Mouse (Mus musculus): ENCODE data around the gene Grin3b.

The Grin3b gene

DNA sequence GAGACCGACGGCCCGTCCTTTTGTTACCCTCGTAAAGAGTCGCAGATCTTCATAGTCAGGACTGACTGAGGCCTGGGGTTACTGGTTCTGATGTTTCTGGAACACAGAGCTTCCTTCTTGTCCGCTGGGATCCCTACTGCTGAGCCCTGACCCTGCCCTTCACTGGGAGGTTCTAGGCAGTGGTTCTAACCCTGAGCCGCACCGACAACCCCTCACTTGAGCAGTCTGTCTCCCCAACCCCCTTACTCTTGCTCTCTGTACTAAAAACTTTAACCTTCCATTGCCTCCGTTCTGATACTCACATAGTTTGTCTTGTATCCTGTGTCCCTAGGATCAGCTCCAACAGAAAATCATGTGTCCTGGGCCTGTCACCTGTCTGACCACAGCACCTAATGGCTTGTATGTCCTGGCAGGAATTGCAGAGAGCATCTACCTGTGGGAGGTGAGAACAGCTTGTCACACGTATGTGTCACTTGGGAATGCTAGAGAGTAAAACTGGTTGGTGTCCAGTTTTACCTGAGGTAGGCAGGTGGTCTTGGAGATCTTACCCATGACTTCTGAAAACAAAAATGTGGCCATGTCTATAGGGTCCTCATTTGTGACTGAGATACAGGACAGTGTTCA lies 9.7 kb upstream of the Grin3b start:
- in situ Hi-C loops (cut with MboI; ENCODE audit: low sequenced_read_pairs), result no loop called here

DNA sequence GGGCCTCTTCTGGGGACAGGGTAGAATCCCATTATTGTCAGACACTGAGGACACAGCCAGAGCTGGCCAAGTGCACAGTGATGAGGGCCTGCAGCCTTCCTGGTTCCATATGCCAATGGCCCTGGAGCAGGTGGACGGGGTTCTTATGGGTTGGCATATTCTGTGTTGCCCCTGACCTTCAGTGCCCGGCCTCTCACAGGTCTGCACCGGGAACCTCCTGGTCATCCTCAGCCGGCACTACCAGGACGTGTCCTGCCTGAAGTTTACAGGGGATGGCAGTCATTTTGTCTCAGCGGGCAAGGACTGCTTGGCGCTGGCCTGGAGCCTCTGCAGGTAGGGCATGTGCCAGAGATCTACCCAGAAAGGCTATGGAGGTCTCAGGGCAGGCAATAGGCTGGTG lies 5.8 kb upstream of the Grin3b start:
- in situ Hi-C loops (cut with MboI; ENCODE audit: low sequenced_read_pairs), result no loop called here

DNA sequence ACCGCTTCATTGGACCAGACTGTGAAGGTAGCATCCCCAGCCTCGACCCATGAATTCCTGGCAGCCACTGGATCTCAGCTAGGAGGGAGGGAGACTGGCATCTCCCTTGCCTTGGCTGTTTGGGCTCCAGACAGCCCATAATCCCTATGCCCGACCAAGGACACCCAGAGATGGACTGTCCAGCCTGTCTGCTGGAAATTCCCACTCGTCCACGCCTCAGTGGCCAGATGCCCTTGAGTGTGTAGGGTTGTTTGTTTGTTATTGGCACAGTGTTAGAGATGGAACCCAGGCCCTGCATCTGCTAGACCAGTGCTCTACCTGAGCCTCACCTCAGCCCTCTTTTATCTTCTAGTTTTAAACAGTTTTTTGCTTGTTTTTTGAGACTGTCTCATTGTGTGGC lies 5.2 kb upstream of the Grin3b start:
- in situ Hi-C loops (cut with MboI; ENCODE audit: low sequenced_read_pairs), result no loop called here

- in situ Hi-C loops (cut with MboI; ENCODE audit: low sequenced_read_pairs), result no loop called here
These were observed 3.6 kb upstream of the Grin3b start for GRCm38 (mm10) chr10:79966886-79967400.

- in situ Hi-C loops (cut with MboI; ENCODE audit: low sequenced_read_pairs), result no loop called here
These were observed 2.3 kb upstream of the Grin3b start for GRCm38 (mm10) chr10:79968181-79968580.

- in situ Hi-C loops (cut with MboI; ENCODE audit: low sequenced_read_pairs), result no loop called here
These were observed 1.4 kb upstream of the Grin3b start for GRCm38 (mm10) chr10:79969124-79969568.

GRCm38 (mm10) chr10:79971183-79971497 lies 625 bp downstream of the Grin3b start:
- in situ Hi-C loops (cut with MboI; ENCODE audit: low sequenced_read_pairs), result no loop called here

DNA sequence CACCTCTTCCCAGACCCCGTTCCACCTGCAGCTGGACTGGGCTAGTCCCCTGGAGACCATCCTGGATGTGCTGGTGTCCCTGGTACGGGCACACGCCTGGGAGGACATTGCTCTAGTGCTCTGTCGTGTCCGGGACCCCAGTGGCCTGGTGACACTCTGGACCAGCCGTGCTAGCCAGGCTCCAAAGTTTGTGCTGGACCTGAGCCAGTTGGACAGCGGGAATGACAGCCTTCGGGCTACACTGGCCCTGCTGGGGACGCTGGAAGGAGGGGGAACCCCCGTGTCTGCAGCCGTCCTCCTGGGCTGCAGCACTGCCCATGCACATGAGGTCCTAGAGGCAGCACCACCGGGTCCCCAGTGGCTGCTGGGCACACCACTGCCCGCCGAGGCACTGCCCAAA lies 2.3 kb downstream of the Grin3b start:
- in situ Hi-C loops (cut with MboI; ENCODE audit: low sequenced_read_pairs), result no loop called here

DNA sequence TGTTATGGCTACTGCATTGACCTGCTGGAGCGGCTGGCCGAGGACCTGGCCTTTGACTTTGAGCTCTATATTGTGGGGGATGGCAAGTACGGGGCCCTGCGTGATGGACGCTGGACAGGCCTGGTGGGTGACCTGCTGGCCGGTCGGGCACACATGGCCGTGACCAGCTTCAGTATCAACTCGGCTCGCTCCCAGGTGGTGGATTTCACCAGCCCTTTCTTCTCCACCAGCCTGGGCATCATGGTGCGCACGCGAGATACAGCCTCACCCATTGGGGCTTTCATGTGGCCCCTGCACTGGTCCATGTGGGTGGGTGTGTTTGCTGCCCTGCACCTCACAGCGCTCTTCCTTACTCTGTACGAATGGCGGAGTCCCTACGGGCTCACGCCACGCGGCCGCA lies 3.6 kb downstream of the Grin3b start:
- in situ Hi-C loops (cut with MboI; ENCODE audit: low sequenced_read_pairs), result no loop called here

DNA sequence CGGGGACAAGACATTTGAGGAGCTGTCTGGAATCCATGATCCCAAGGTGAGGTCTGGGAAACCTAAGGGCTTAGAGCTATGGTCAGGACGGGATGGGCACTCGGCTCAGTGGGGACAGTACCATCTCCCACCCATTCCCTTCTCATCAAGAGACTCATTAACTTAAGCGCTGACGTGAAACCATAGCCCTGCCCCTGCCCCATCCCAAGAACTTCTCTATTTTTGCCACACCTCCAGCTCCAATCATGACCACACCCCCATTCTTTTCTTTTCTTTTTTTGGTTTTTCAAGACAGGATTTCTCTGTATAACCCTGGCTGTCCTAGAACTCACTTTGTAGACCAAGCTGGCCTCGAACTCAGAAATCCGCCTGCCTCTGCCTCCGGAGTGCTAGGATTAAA lies 4.2 kb downstream of the Grin3b start:
- in situ Hi-C loops (cut with MboI; ENCODE audit: low sequenced_read_pairs), result no loop called here

DNA sequence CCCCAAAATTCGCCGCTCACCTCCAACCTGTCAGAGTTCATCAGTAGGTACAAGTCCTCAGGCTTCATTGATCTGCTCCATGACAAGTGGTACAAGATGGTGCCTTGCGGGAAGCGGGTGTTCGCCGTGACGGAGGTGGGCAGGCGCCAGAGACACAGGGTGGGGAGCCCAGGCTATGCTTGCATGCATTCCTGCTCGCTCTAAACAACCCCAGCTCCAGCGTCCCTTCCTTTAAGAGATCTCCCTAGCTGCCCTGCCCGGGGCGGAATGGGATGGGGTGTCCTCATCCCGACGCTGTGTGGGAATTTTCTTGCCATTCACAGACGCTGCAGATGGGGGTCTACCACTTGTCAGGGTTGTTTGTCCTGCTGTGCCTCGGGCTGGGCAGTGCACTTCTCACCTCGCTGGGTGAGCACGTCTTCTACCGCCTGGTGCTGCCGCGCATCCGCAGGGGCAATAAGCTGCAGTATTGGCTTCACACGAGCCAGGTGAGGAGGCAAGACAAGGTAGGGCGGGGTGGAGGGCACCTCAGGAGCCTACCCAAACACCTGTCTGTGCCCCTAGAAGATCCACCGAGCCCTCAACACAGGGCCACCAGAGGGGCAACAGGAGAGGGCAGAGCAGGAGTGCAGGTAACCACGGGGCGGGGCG lies 5.7 kb downstream of the Grin3b start:
- in situ Hi-C loops (cut with MboI; ENCODE audit: low sequenced_read_pairs), result no loop called here

DNA sequence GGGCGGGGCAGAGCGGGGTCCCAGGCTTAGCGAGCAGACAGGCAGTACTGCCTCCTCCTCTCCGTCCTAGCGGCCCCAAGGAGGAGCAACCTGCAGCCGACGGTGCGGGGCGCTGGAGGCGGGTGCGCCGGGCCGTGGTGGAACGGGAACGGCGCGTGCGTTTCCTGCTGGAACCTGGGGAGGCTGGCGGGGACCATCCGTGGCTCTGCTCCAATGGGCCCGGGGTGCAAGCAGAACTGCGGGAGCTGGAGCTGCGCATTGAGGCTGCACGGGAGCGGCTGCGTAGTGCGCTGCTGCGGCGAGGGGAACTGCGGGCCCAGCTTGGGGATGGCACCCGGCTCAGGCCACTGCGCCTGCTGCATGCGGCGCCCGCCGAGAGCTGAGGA lies 6.2 kb downstream of the Grin3b start:
- in situ Hi-C loops (cut with MboI; ENCODE audit: low sequenced_read_pairs), result no loop called here

DNA sequence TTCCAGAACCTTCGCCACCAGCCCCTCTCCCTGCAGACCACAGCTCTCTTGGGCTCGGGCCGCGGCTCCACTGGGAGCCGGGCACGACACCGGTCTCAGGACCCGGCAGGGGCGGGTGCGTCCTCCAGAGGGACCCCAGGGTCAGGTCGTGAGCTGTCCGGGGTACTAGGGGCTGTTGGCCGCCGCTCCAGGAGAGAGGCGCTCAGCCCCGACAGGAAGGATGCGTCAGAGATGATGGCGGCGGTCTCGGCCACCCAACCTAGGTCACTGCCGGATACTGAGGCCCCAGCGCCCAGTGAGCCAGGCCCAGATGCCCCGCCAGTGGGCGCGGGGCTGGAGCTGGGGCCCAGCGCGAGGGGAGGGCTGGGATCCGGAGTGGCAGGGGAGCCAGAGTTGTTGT lies 6.8 kb downstream of the Grin3b start:
- in situ Hi-C loops (cut with MboI; ENCODE audit: low sequenced_read_pairs), result no loop called here

DNA sequence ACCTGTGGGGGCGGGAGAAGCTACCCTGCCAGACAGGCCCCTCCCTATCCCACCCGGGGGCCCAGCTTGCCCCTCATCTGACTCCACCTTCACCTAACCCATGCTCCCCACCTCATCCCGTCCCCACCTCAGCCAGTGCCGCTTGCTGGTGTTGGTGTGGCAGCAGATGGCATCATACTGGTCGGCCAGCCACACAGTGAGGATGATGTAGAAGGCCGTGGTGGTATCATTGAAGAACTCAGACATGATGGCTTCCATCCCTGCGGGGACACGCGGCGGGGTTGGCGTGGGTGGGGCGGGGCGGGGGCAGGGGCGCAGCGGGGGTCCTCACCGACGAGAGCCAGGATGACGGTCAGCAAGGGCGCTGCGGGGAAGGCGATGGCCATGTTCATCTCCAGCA lies 7.5 kb downstream of the Grin3b start:
- in situ Hi-C loops (cut with MboI; ENCODE audit: low sequenced_read_pairs), result no loop called here

DNA sequence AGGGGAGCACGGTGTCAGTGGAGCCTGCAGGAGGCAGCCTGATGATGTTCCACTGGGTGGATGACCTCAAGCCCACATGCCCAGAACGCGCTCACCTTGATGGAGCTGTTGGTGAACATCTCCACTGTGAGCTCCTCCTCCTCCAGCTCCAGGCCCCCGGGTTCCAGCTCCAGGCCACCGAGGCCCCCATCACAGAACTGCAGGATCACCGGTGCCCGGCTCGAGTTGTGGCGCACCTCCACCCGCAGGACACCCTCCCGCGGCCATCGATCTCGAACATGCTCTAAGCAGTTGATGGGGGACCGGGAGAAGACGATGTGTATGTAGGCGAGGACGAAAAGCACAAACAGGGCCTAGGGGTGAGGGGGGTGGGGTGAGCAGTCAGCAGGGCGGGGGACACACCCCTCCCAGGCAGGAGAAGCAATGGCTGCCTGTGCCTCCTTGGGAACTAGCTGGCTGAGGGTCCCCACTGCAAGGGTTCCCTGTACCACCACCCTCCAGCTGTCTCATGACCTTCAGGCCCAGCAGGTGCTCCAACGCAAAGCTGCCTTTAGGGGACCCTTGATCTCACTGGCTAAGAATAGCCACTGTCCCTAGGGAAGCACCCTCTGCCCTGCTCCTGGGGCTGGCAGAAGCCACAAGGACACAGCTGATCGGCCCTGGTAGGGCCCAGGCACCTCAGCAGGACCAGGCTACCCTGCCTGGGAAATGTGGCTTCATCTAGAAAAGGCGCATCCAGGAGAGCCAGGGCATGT lies 9.1 kb downstream of the Grin3b start:
- in situ Hi-C loops (cut with MboI; ENCODE audit: low sequenced_read_pairs), result loop anchor here (10.0 kb wide), 1 partner anchor 165 kb away; the partner anchor contains the start of genes Cbarp and Midn

- in situ Hi-C loops (cut with MboI; ENCODE audit: low sequenced_read_pairs), result loop anchor here (10.0 kb wide), 1 partner anchor 162 kb away; the partner anchor contains the start of genes Cbarp and Midn
These were observed 12.7 kb downstream of the Grin3b start for GRCm38 (mm10) chr10:79983205-79983604.

GRCm38 (mm10) chr10:79983670-79984069 lies 13.2 kb downstream of the Grin3b start:
- in situ Hi-C loops (cut with MboI; ENCODE audit: low sequenced_read_pairs), result loop anchor here (10.0 kb wide), 1 partner anchor 161 kb away; the partner anchor contains the start of genes Cbarp and Midn

- in situ Hi-C loops (cut with MboI; ENCODE audit: low sequenced_read_pairs), result loop anchor here (10.0 kb wide), 1 partner anchor 160 kb away; the partner anchor contains the start of genes Cbarp and Midn
These were observed 13.8 kb downstream of the Grin3b start, which contains the start of gene Tmem259 for GRCm38 (mm10) chr10:79984195-79984816. Tmem259 (minus strand) TSS chr10:79984330.

DNA sequence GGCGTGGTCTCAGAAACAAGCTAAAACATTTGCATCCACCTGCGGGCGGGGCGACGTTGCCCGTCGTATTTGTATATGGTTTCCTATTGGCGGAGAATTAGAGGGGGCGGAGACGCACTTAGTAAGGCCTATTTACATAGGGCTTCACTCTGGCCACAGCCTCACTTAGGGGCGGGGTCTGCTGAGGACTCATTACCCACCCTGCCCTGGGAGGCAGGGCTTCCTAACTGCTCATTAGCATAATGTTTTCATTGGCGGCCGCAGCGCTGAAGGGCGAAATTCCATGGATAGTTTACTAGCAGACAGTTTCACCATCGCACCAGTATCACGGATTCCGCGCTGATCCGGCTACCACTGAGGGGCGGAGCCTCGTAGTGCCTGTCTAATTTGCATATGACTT lies 14.4 kb downstream of the Grin3b start:
- in situ Hi-C loops (cut with MboI; ENCODE audit: low sequenced_read_pairs), result loop anchor here (10.0 kb wide), 1 partner anchor 160 kb away; the partner anchor contains the start of genes Cbarp and Midn

- in situ Hi-C loops (cut with MboI; ENCODE audit: low sequenced_read_pairs), result loop anchor here (10.0 kb wide), 1 partner anchor 159 kb away; the partner anchor contains the start of genes Cbarp and Midn
These were observed 15.1 kb downstream of the Grin3b start for GRCm38 (mm10) chr10:79985334-79986231.

Measured in CH12F3 (cell line).